Mouse (Mus musculus) heart, embryonic 14.5 days (tissue): ENCODE results near the gene Rtn4rl1. TPM values are rescaled to one million over a fixed set of nuclear protein-coding genes. Genes with fewer than 3 reads are reported as not detected.
A peak's percentile ranks its signal among the peaks of the same experiment; 100 is the strongest.

Source experiments
- ATAC-seq: fragments of 200-750 bp; cut with Nextera tagmentation; 2 replicates; pipeline ENCODE4 v1.8.0; 2017; ENCODE audit warnings: low read depth, moderate TSS enrichment; ENCODE audit not compliant: insufficient number of reproducible peaks, insufficient read depth, low FRiP score
- H3K27ac ChIP-seq, 2 experiments: fragments of 200-500 bp in 1 of 2; fragments of 300-500 bp in 1 of 2; sonication (generic) in 1 of 2; replicated peaks in 1 of 2; 2 replicates each; pipeline ENCODE4 v1.5.1; 2012 to 2014; ENCODE audit warnings: low read depth in 2 of 2, low read length in 2 of 2, control low read depth in 1 of 2, mild to moderate bottlenecking in 1 of 2, mixed read lengths in 1 of 2; ENCODE audit not compliant: control insufficient read depth in 1 of 2, insufficient read depth in 1 of 2
- H3K27me3 ChIP-seq: fragments of 300-500 bp; sonication (generic); 2 replicates; pipeline ENCODE4 v1.6.1; 2014; ENCODE audit warnings: mild to moderate bottlenecking, low read length, control low read depth; ENCODE audit not compliant: control insufficient read depth, insufficient read depth
- H3K36me3 ChIP-seq: fragments of 300-500 bp; sonication (generic); 2 replicates; pipeline ENCODE4 v1.6.1; 2014; ENCODE audit warnings: mild to moderate bottlenecking, control low read depth, low read length, mixed read lengths; ENCODE audit not compliant: control insufficient read depth, insufficient read depth
- H3K4me1 ChIP-seq, 2 experiments: fragments of 200-500 bp in 1 of 2; fragments of 300-500 bp in 1 of 2; sonication (generic) in 1 of 2; 2 replicates each; pipeline ENCODE4 v1.6.1; 2012 to 2014; ENCODE audit warnings: low read length in 2 of 2, control low read depth in 1 of 2, mixed read lengths in 1 of 2; ENCODE audit not compliant: control insufficient read depth in 2 of 2, insufficient read depth in 2 of 2
- H3K4me2 ChIP-seq: fragments of 300-500 bp; sonication (generic); 2 replicates; pipeline ENCODE4 v1.6.1; 2014; ENCODE audit warnings: mild to moderate bottlenecking, low read length
- H3K4me3 ChIP-seq, 2 experiments: fragments of 200-500 bp in 1 of 2; fragments of 300-500 bp in 1 of 2; sonication (generic) in 1 of 2; 2 replicates each; pipeline ENCODE4 v1.5.1; 2012 to 2014; ENCODE audit warnings: low read length in 2 of 2, mild to moderate bottlenecking in 2 of 2, control low read depth in 1 of 2, low read depth in 1 of 2, moderate library complexity in 1 of 2; ENCODE audit not compliant: control insufficient read depth in 1 of 2, insufficient read depth in 1 of 2
- H3K9ac ChIP-seq: fragments of 300-500 bp; sonication (generic); 2 replicates; pipeline ENCODE4 v1.6.1; 2014; ENCODE audit warnings: mild to moderate bottlenecking, low read length
- H3K9me3 ChIP-seq: fragments of 300-500 bp; sonication (generic); 2 replicates; pipeline ENCODE4 v1.6.1; 2016; ENCODE audit warnings: low read length, control low read depth; ENCODE audit not compliant: control insufficient read depth
- WGBS: fragments of 180-500 bp; shearing (Covaris S2); extraction: QIAGEN DNeasy Blood & Tissue Kit; methylation state at CpG from one replicate; pipeline ENCODE4 v1.1.7; 2014; 5-methylcytosine and 5-hydroxymethylcytosine counted together
- polyA plus RNA-seq: library from polyadenylated mRNA; unstranded; fragments of >200 nt; fragmentation: Nextera tagmentation; extraction: Ambion mirVana; gene quantifications from 2 replicates; pipeline ENCODE4 v1.2.1, GENCODE M21; 2014

Gene Rtn4rl1
- polyA plus RNA-seq = 17.0 and 17.3 TPM in 2 replicates

- H3K27me3 ChIP-seq = peaks cover 26% of the 10 kb centered on the region
- peak; percentile 25; the same call in 1 of the 2 replicates for ATAC-seq
- no peaks in the 10 kb centered on the region for H3K36me3 ChIP-seq
- peaks cover 22 to 47% of the 10 kb centered on the region in 2 experiments for H3K4me1 ChIP-seq
- no peaks in the 10 kb centered on the region for H3K9me3 ChIP-seq
- H3K9ac ChIP-seq = peak within 1 kb of the TSS; percentile 77
- under 1% methylated on average over 76 of the region's 84 CpGs for WGBS
- peak within 1 kb of the TSS; percentile 68 to 91 for H3K27ac ChIP-seq
- H3K4me2 ChIP-seq = peak within 1 kb of the TSS; percentile 90
- H3K4me3 ChIP-seq = peak within 1 kb of the TSS; percentile 63 to 67
These were observed at the start of gene Rtn4rl1 for GRCm38 (mm10) chr11:75193256-75194071. Gene Rtn4rl1, plus strand, starts transcription at chr11:75193783.

- peaks cover 14 to 26% of the 10 kb centered on the region in 2 experiments for H3K4me1 ChIP-seq
- ATAC-seq = no peak
- peaks cover 43% of the 10 kb centered on the region for H3K36me3 ChIP-seq
- H3K27ac ChIP-seq = no peak overlapping the region
- no peak overlapping the region for H3K4me2 ChIP-seq
- H3K9me3 ChIP-seq = no peaks in the 10 kb centered on the region
- WGBS = 83% methylated on average over 2 of the region's 2 CpGs
- no peaks in the 10 kb centered on the region for H3K27me3 ChIP-seq
- H3K4me3 ChIP-seq = no peak overlapping the region
- no peak overlapping the region for H3K9ac ChIP-seq
These were observed 47.7 kb upstream of the Rtn4rl1 start for GRCm38 (mm10) chr11:75145841-75146240.

GRCm38 (mm10) chr11:75147106-75147845, 46.3 kb upstream of the Rtn4rl1 start:
- Histone ChIP-seq H3K27me3 (no peaks in the 10 kb centered on the region), H3K4me2 (0 out of 2 replicates have a peak overlapping the region, but pooled peaks have one; percentile 5), H3K9me3 (no peaks in the 10 kb centered on the region), H3K4me3 (no peak overlapping the region), H3K9ac (peak overlapping the region; percentile 58; the same call in 1 of the 2 replicates), H3K4me1 (peaks cover 14 to 26% of the 10 kb centered on the region in 2 experiments), H3K36me3 (peaks cover 49% of the 10 kb centered on the region), H3K27ac (peak overlapping the region; percentile 68 to 87)
- ATAC-seq = no peak
- 21% methylated on average over 11 of the region's 11 CpGs for WGBS

GRCm38 (mm10) chr11:75147846-75148168, 45.8 kb upstream of the Rtn4rl1 start:
- 25% methylated on average over 3 of the region's 3 CpGs for WGBS
- peak overlapping the region; percentile 58 for H3K9ac ChIP-seq
- no peaks in the 10 kb centered on the region for H3K27me3 ChIP-seq
- H3K4me2 ChIP-seq = no peak overlapping the region
- H3K36me3 ChIP-seq = peaks cover 47% of the 10 kb centered on the region
- H3K4me1 ChIP-seq = peaks cover 17 to 26% of the 10 kb centered on the region in 2 experiments
- peak; percentile 59; the same call in 1 of the 2 replicates for ATAC-seq
- H3K9me3 ChIP-seq = no peaks in the 10 kb centered on the region
- H3K27ac ChIP-seq = peak overlapping the region; percentile 68 to 87
- H3K4me3 ChIP-seq = no peak overlapping the region

GRCm38 (mm10) chr11:75148332-75149035, 45.1 kb upstream of the Rtn4rl1 start:
- H3K27ac ChIP-seq = peak overlapping the region; percentile 68 to 87
- H3K4me1 ChIP-seq = peaks cover 19 to 26% of the 10 kb centered on the region in 2 experiments
- peaks cover 40% of the 10 kb centered on the region for H3K36me3 ChIP-seq
- peak overlapping the region; percentile 58 for H3K9ac ChIP-seq
- no peak overlapping the region for H3K4me3 ChIP-seq
- H3K27me3 ChIP-seq = no peaks in the 10 kb centered on the region
- no peak overlapping the region for H3K4me2 ChIP-seq
- no peak; the same call in 1 of the 2 replicates for ATAC-seq
- WGBS = 77% methylated on average over 11 of the region's 11 CpGs
- no peaks in the 10 kb centered on the region for H3K9me3 ChIP-seq

- Histone ChIP-seq H3K9me3 (no peaks in the 10 kb centered on the region), H3K27ac (no peak overlapping the region), H3K4me1 (peaks cover 21 to 29% of the 10 kb centered on the region in 2 experiments), H3K4me2 (no peak overlapping the region), H3K36me3 (peaks cover 26% of the 10 kb centered on the region), H3K27me3 (no peaks in the 10 kb centered on the region), H3K4me3 (no peak overlapping the region), H3K9ac (no peak overlapping the region)
- no peak for ATAC-seq
- 90% methylated on average over 1 of the region's 1 CpGs for WGBS
These were observed 43.2 kb upstream of the Rtn4rl1 start for GRCm38 (mm10) chr11:75150346-75150745.
